Mouse (Mus musculus) embryonic fibroblast, embryonic 13.5 days (primary cell): ENCODE measurements around the gene Tmem210.

ENCODE experiments used
- CTCF ChIP-seq: IDR thresholded peaks from 2 replicates; pipeline ENCODE4 v1.5.1; 2011; ENCODE audit warnings: mild to moderate bottlenecking, control low read depth, low read length, moderate library complexity, borderline replicate concordance; ENCODE audit not compliant: insufficient read depth
- POLR2A ChIP-seq: IDR thresholded peaks from 2 replicates; pipeline ENCODE4 v1.6.1; 2011; ENCODE audit warnings: low read depth, mild to moderate bottlenecking, control low read depth, low read length, moderate library complexity

DNA sequence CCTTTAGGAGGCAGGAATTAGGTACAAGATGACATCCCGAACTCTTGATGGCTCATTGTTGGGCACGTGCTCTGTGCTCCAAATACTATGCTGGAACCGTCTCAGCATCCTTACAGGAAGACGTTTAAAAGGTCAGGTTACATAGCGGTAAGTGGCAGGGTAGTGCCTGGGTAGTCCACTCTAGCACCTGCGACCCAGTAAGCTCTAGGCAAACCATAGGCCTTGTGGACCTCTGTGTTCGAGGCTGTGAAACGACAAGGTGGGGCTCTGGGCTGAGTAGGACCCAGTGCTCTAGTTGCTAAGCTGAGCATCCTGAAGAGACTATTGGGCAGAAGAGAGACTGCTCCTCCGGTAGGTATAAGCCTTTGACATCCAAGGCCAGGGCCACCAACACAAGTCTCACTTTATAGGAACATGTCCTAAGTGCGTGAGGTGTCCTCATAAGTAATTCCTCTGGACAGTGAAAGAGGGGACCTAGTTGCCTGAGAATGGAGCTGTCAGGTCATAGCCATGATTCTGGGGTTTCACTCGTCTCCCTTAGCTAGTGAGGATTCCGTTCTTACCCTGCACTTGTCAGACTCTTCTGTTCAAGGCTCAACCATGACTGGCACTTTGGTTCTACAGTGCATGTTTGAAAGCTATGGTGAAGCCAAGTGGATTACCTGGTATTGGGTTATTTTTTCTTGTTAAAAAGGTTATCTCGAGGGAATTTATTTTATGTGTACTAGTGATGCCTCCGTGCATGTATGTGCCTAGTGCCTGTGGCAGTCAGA lies 17.8 kb downstream of the Tmem210 start:
- TF ChIP-seq CTCF (no peak), POLR2A (no peak)
